Mouse (Mus musculus) myocyte (in vitro differentiated cells): Measurements from ENCODE around the gene Dcaf10. TPM values are rescaled to one million over a fixed set of nuclear protein-coding genes. Genes with fewer than 3 reads are reported as not detected.
A peak's percentile ranks its signal among the peaks of the same experiment; 100 is the strongest.

Source experiments
- H3K27me3 ChIP-seq: one replicate; pipeline ENCODE4 v1.6.1; 2011; ENCODE audit not compliant: control insufficient read depth, insufficient read depth, insufficient read length
- H3K36me3 ChIP-seq: one replicate; pipeline ENCODE4 v1.6.1; 2011; ENCODE audit not compliant: control insufficient read depth, insufficient read depth
- H3K4me2 ChIP-seq: one replicate; pipeline ENCODE4 v1.6.1; 2011; ENCODE audit warnings: low read depth, control low read depth
- H3K4me3 ChIP-seq: one replicate; pipeline ENCODE4 v1.5.1; 2011; ENCODE audit warnings: mild to moderate bottlenecking, control low read depth, moderate library complexity
- H3K79me2 ChIP-seq: one replicate; pipeline ENCODE4 v1.6.1; 2011; ENCODE audit not compliant: control insufficient read depth, insufficient read depth
- H3ac ChIP-seq: one replicate; pipeline ENCODE4 v1.6.1; 2011; ENCODE audit not compliant: control insufficient read depth, insufficient read length
- CEBPB ChIP-seq: IDR thresholded peaks from 2 replicates; pipeline ENCODE4 v1.6.1; 2011; ENCODE audit warnings: mild to moderate bottlenecking, moderate library complexity; ENCODE audit not compliant: poor library complexity, insufficient read depth, severe bottlenecking
- E2F4 ChIP-seq: IDR thresholded peaks from one replicate; pipeline ENCODE4 v1.6.1; 2011; ENCODE audit warnings: mild to moderate bottlenecking, control low read depth, moderate library complexity; ENCODE audit not compliant: insufficient read depth
- MAX ChIP-seq: IDR thresholded peaks from one replicate; pipeline ENCODE4 v1.6.1; 2011; ENCODE audit warnings: low read depth, mild to moderate bottlenecking, control low read depth
- MYOD1 ChIP-seq, 3 experiments: IDR thresholded peaks; one replicate each; pipeline ENCODE4 v1.6.1; 2011; ENCODE audit warnings: control low read depth in 2 of 3, low read depth in 2 of 3, mild to moderate bottlenecking in 2 of 3, moderate library complexity in 1 of 3; ENCODE audit not compliant: insufficient read length in 2 of 3, control insufficient read depth in 1 of 3
- MYOG ChIP-seq, 3 experiments: IDR thresholded peaks; one replicate each; pipeline ENCODE4 v1.6.1; 2011; ENCODE audit warnings: control low read depth in 2 of 3, low read depth in 2 of 3, mild to moderate bottlenecking in 2 of 3; ENCODE audit not compliant: insufficient read length in 2 of 3, control insufficient read depth in 1 of 3, insufficient read depth in 1 of 3
- POLR2A ChIP-seq: IDR thresholded peaks from one replicate; pipeline ENCODE4 v1.6.1; 2011; ENCODE audit warnings: low read depth, mild to moderate bottlenecking, control low read depth, moderate library complexity; ENCODE audit not compliant: insufficient read length
- POLR2AphosphoS2 ChIP-seq: IDR thresholded peaks from one replicate; pipeline ENCODE4 v1.6.1; 2011; ENCODE audit warnings: low read depth, control low read depth; ENCODE audit not compliant: insufficient read length
- REST ChIP-seq: IDR thresholded peaks from one replicate; pipeline ENCODE4 v1.6.1; 2011; ENCODE audit warnings: mild to moderate bottlenecking, control low read depth, moderate library complexity; ENCODE audit not compliant: insufficient read depth, insufficient read length
- SRF ChIP-seq: IDR thresholded peaks from one replicate; pipeline ENCODE4 v1.6.1; 2011; ENCODE audit warnings: low read depth; ENCODE audit not compliant: control insufficient read depth, insufficient read length
- TCF12 ChIP-seq: IDR thresholded peaks from one replicate; pipeline ENCODE4 v1.6.1; 2011; ENCODE audit warnings: mild to moderate bottlenecking, control low read depth; ENCODE audit not compliant: poor library complexity, insufficient read depth, severe bottlenecking
- TCF3 ChIP-seq: IDR thresholded peaks from one replicate; pipeline ENCODE4 v1.6.1; 2011; ENCODE audit warnings: low read depth, control low read depth; ENCODE audit not compliant: insufficient read length
- USF1 ChIP-seq: IDR thresholded peaks from one replicate; pipeline ENCODE4 v1.6.1; 2011; ENCODE audit warnings: low read depth, mild to moderate bottlenecking, control low read depth, moderate library complexity
- polyA plus RNA-seq: library from polyadenylated mRNA; unstranded; fragments of >200 nt; fragmentation: generic; extraction: Trizol; gene quantifications from one replicate; pipeline ENCODE4 v1.2.1, GENCODE M21; 2012; ENCODE audit warnings: missing spikeins

The Dcaf10 gene
- 9.3 TPM for polyA plus RNA-seq

GRCm38 (mm10) chr4:45341669-45342249 lies at the start of gene Dcaf10:
Dcaf10 (plus strand) TSS chr4:45342101.
- peak within 1 kb of the TSS; percentile 79 for H3ac ChIP-seq
- H3K36me3 ChIP-seq = peaks cover 8% of the 10 kb centered on the region
- peaks cover 43% of the 10 kb centered on the region for H3K79me2 ChIP-seq
- TF ChIP-seq MYOD1 (IDR thresholded peaks at IDR 0.05; ENCODE audit: control insufficient read depth in 1 of 3, insufficient read length in 2 of 3, low read depth in 2 of 3) (peak in 1 of 3 experiments; percentile 6), E2F4 (peak; percentile 57), MAX (no peak), MYOG (IDR thresholded peaks at IDR 0.05; ENCODE audit: control insufficient read depth in 1 of 3, insufficient read depth in 1 of 3, insufficient read length in 2 of 3, low read depth in 2 of 3) (peak in 1 of 3 experiments; percentile 46), POLR2AphosphoS2 (peak; percentile 92), TCF12 (no peak), USF1 (no peak), POLR2A (peak; percentile 79)
- peak within 1 kb of the TSS; percentile 99 for H3K4me2 ChIP-seq
- no peaks in the 10 kb centered on the region for H3K27me3 ChIP-seq
- H3K4me3 ChIP-seq = peak within 1 kb of the TSS; percentile 73

- H3K27me3 ChIP-seq = no peaks in the 10 kb centered on the region
- H3K4me2 ChIP-seq = peak within 1 kb of the TSS; percentile 88
- H3K36me3 ChIP-seq = no peaks in the 10 kb centered on the region
- TF ChIP-seq MYOD1 (IDR thresholded peaks at IDR 0.05; ENCODE audit: control insufficient read depth in 1 of 3, insufficient read length in 2 of 3, low read depth in 2 of 3) (no peak), MYOG (IDR thresholded peaks at IDR 0.05; ENCODE audit: control insufficient read depth in 1 of 3, insufficient read depth in 1 of 3, insufficient read length in 2 of 3, low read depth in 2 of 3) (no peak), E2F4 (no peak), REST (no peak), USF1 (no peak), POLR2A (no peak), MAX (no peak), TCF12 (no peak), TCF3 (no peak), SRF (no peak), POLR2AphosphoS2 (no peak), CEBPB (no peak)
- peak within 1 kb of the TSS; percentile 39 for H3K4me3 ChIP-seq
- H3ac ChIP-seq = peak within 1 kb of the TSS; percentile 50
- no peaks in the 10 kb centered on the region for H3K79me2 ChIP-seq
Measured at GRCm38 (mm10) chr4:45296662-45297564, 45.0 kb upstream of the Dcaf10 start, which contains the start of gene Trmt10b. Trmt10b (plus strand) TSS chr4:45297127.

- Histone ChIP-seq H3K27me3 (no peaks in the 10 kb centered on the region), H3K79me2 (no peaks in the 10 kb centered on the region), H3ac (no peak overlapping the region), H3K36me3 (peaks cover 12% of the 10 kb centered on the region), H3K4me2 (no peak overlapping the region), H3K4me3 (no peak overlapping the region)
- TF ChIP-seq POLR2A = no peak
- TF ChIP-seq POLR2AphosphoS2 = no peak
- TF ChIP-seq TCF12 = no peak
- TF ChIP-seq MAX = no peak
- no peak for TF ChIP-seq MYOG (IDR thresholded peaks at IDR 0.05; ENCODE audit: control insufficient read depth in 1 of 3, insufficient read depth in 1 of 3, insufficient read length in 2 of 3, low read depth in 2 of 3)
Measured at GRCm38 (mm10) chr4:45305536-45305935, 36.4 kb upstream of the Dcaf10 start.

GRCm38 (mm10) chr4:45308046-45308445 lies 33.9 kb upstream of the Dcaf10 start:
- peaks cover 12% of the 10 kb centered on the region for H3K36me3 ChIP-seq

GRCm38 (mm10) chr4:45308606-45309005 lies 33.3 kb upstream of the Dcaf10 start:
- no peak for TF ChIP-seq CEBPB
- no peak for TF ChIP-seq E2F4
- no peak for TF ChIP-seq TCF12
- no peak for TF ChIP-seq MYOD1 (IDR thresholded peaks at IDR 0.05; ENCODE audit: control insufficient read depth in 1 of 3, insufficient read length in 2 of 3, low read depth in 2 of 3)
- no peak for TF ChIP-seq MAX
- no peak for TF ChIP-seq USF1
- TF ChIP-seq REST = no peak
- TF ChIP-seq POLR2A = no peak
- no peak for TF ChIP-seq POLR2AphosphoS2
- TF ChIP-seq MYOG (IDR thresholded peaks at IDR 0.05; ENCODE audit: control insufficient read depth in 1 of 3, insufficient read depth in 1 of 3, insufficient read length in 2 of 3, low read depth in 2 of 3) = no peak
- TF ChIP-seq SRF = no peak
- no peak for TF ChIP-seq TCF3
- H3ac ChIP-seq = no peak overlapping the region
- no peaks in the 10 kb centered on the region for H3K79me2 ChIP-seq
- no peaks in the 10 kb centered on the region for H3K27me3 ChIP-seq
- no peak overlapping the region for H3K4me3 ChIP-seq
- H3K4me2 ChIP-seq = no peak overlapping the region
- H3K36me3 ChIP-seq = peaks cover 7% of the 10 kb centered on the region

More at GRCm38 (mm10) chr4:45308046-45308445, 33.9 kb upstream of the Dcaf10 start:
- Histone ChIP-seq H3K4me2 (no peak overlapping the region), H3K27me3 (no peaks in the 10 kb centered on the region), H3ac (no peak overlapping the region), H3K4me3 (no peak overlapping the region), H3K79me2 (no peaks in the 10 kb centered on the region)
- TF ChIP-seq MYOD1 (IDR thresholded peaks at IDR 0.05; ENCODE audit: control insufficient read depth in 1 of 3, insufficient read length in 2 of 3, low read depth in 2 of 3) (no peak), SRF (no peak), TCF12 (no peak), MAX (no peak), TCF3 (no peak), CEBPB (no peak), USF1 (no peak)
